Mouse (Mus musculus) c-Kit-positive CD71-positive TER-119-negative erythroid progenitor cells, embryonic 14.5 days (primary cell): ENCODE data around the gene Gm4869.
"Not testable (repeated sequence)": the region's sequence is repeated elsewhere in the genome, so short reads cannot be mapped to it uniquely, and the experiment has no call there.

Experiments
- DNase-seq: peaks from one replicate; pipeline ENCODE4 v3.0.0-alpha.2; 2013; ENCODE audit warnings: low read depth

Gene Gm4869

DNA sequence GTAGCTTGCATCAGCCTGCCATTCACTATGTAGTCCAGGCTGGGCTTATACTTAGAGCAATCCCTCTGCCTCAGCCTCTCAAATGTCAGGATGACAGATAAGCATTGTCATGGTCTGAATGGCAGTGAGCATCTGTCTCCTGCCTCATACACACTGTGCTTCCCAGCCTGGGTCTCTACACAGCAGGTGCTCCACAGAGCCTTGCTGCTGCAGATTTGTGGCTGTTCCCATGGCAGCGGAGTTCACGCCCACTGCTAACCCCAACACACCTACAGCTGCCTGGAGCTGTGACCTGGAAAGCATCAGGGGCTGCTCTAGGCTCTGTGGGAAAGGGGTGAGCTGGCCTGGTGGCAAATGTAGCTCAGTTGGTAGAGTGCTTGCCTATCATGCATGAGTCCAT lies 19.5 kb downstream of the Gm4869 start:
- DNase-seq: no peak

- DNase-seq: peak; percentile 49
Measured at GRCm38 (mm10) chr5:140472336-140472735, 26.9 kb downstream of the Gm4869 start.

DNA sequence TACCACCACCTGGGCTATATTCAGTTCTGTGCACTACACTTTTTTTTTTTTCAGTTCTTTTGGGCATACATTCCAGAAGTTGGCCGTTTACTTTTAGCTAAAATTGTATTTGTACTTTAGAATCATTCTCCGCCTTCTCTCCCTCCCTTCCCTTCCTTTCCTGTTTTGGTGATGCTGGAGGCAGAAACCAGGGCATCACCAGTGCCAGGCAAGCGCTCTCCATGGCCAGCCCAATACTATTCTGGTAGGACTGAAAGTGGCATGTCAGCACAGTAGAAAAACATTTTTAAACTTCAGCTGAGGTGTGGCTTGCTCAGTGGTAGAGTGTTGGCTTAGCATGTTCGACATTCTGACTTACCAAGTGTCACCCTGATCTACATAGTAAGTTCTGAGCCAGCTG lies 36.0 kb downstream of the Gm4869 start:
- no peak for DNase-seq

- no peak for DNase-seq
Measured at GRCm38 (mm10) chr5:140491142-140491541, 45.7 kb downstream of the Gm4869 start.

DNA sequence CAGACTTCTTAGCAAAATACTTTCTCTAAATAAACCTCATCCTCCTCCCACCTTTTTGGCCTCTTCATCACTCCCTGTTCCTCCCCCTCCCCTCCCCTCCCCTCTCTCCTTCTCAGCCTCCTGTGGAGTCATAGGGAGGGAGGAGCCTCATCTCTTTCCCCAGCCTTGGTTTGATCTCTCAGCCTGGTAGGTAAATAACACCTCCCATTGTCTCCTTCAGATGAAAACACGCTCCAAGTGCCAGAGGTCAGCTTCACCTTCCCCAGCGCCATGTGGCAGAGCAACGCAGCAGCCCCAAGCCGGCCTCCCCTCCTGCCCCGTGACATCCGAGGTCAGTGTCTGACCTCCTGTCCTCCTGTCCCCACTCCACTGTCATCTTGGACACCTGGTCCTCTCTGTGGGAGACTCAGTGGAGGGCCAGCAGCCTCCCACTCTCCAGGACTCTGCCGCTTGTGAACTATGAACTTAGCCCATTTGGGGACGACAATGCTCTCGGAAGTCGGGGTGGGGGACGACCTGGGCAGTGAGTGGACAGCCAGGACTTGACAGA lies 47.3 kb downstream of the Gm4869 start:
- no peak for DNase-seq

GRCm38 (mm10) chr5:140498176-140498575 lies 52.7 kb downstream of the Gm4869 start:
- DNase-seq: no peak

GRCm38 (mm10) chr5:140500736-140501135 lies 55.3 kb downstream of the Gm4869 start:
- no peak for DNase-seq

- DNase-seq: no peak
Measured at GRCm38 (mm10) chr5:140501982-140502836, 56.8 kb downstream of the Gm4869 start.

- not testable (repeated sequence) for DNase-seq
Measured at GRCm38 (mm10) chr5:140502925-140503324, 57.5 kb downstream of the Gm4869 start.

- DNase-seq: peak; percentile 99
Measured at GRCm38 (mm10) chr5:140505208-140505780, 59.8 kb downstream of the Gm4869 start, which contains the start of gene Chst12. Chst12 (plus strand) TSS chr5:140505550.

DNA sequence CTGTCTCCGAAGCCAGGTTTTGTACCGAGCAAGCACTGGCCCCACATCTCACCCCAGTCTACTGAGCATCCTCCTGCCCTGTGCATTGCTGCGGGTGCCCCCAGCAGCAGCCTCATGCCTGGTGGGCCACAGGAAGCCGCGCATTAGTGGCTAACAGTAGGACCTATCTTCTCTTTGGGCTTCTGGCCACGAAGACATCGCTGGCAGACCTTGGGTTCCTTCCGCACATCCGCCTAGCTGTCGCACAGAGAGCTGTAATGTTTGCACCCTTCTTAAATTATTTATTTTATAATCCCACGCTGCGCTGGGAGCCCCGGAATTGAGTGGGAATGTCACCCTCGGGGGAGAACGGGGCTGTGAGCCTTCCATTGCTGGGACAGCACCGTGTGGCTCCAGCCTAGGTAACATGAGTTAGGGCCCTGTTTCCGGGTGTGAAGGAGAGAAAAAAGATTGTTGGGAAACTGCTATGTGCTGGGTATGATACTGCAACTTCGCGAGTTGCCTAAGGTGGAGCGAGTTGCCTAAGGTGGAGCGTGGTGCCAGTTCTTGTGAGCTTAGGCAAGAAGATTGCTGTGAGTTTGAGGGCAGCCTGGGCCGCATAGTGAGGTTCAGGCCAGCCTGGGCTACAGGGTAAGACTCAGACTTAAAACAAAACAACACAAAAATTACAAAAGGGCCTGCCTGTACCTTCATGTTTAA lies 60.8 kb downstream of the Gm4869 start:
- no peak for DNase-seq

- DNase-seq: no peak
Measured at GRCm38 (mm10) chr5:140507466-140508208, 62.2 kb downstream of the Gm4869 start.

DNA sequence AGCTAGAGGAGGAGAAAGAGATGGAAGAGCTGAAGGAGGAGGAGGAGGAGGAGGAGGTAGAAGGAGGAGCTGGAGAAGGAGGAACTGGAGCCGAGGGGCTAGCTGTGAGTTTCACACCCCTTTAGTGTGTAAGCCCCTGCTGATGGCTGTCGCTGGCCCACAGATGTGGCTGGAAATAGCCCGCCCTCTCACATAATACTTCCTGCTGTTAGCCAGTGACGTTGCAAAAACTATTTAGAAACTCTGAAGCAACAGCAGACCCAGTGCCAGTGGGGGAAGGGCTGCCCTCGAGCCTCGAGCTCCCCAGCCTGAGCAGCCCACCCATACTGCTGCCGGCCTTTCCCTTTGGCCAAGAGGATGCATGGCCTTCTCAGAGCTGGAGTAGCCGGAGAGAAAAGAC lies 63.2 kb downstream of the Gm4869 start:
- no peak for DNase-seq

GRCm38 (mm10) chr5:140509204-140509603 lies 63.8 kb downstream of the Gm4869 start:
- no peak for DNase-seq

GRCm38 (mm10) chr5:140510012-140511000 lies 64.9 kb downstream of the Gm4869 start:
- no peak for DNase-seq

DNA sequence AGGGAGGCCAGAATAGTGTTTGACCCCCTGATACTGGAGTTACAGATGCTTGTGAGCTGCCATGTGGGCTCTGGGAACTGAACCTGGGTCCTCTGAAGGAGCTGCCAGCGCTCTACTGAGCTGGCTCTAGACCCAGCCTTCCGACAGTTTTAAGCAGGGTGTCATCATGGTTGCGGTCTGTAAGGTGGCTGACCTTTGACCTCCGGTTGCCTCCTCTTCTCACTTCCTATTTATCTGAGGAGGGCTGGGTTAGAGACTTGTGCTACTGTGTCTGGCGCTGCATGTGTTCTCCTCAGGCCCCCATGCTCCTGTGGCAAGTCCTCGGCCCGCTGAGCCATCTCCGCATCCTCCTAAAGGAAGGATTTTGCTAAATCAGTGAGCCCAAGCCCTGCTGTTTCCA lies 68.5 kb downstream of the Gm4869 start:
- DNase-seq: no peak

DNA sequence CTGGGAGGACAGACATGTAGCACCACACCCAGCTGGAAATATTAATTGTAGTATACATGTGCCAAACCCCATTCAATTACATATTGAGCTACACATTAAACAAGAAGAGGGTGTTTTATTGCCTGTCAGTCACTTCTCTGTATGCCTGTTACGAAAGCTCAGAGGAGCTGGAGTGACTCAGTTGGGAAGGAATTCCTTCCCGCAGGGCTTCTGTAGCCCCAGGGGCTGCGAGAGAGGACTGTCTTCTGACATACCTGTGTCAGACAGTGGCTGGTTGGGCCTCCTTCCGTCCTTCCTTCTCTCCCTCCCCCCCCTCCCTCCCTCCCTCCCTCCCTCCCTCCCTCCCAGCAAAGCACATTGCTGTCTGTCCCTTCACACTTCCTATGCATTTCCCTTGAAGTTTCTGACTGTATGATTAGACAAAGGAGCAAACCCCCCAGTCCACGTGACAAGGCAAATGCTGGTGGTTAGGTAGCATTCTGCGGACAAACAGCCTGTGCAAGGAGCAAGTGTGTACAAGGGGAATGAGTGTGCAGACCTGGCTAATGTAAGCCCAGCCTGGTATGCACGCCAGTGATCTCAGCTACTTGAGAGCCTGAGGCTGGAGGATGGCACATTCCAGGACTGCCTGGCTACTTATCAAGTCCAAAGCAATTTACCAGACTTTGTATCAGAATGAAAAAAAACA lies 69.5 kb downstream of the Gm4869 start:
- no peak for DNase-seq

DNA sequence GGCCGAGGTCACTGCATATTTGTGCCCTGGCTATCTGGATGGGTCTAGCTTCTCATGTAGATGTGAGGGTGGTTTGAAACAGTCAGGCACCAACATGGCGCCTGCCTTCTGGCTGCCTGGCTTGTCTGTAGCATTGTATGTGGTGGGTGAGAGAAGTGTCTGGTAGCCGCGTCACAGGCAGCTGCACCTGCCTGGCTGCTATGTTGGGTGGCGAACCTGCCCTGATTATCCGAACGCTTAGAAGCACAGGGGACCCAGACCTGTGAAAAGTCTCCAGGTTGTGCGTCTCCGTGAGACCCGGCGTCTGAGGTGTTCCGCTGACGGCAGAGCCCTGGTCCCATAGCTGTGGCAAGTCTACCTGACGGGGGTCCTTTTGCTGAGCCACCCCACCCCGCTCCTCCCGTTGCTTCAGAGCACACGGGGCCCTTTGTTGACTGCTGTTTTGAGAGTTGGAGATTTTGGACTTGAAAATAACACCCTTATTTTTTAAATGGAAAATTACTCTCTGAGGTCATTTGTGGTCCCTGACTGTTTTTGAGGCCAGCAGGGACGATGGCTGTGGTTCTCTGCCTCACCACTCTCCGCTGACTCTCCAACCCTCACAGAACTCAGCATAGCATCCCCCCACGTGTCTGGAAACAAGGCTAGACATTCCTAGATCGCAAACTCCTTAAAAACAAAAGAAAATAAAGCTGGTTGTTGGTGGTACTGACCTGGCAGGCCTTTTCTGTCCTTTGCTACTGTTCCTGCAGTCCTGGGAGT lies 71.9 kb downstream of the Gm4869 start:
- DNase-seq: no peak

DNA sequence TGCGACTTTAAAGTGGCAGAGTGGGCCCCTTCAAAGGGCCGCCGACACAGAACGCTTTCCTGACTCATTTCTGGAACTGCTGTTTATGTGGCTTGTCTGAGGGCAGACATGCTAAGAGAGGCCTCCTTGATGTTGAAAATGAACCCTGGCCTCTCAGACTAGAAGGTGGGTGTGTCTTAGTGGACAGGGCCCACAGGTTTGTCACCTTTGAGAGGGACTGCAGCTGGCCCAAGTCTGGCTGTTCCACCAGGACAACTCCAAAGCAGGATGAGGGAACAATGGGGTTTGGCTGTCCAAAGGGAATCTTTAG lies 72.4 kb downstream of the Gm4869 start:
- DNase-seq: no peak

- no peak for DNase-seq
Measured at GRCm38 (mm10) chr5:140521196-140521595, 75.8 kb downstream of the Gm4869 start.
